In genomic region chr1:40501546-40502398, GRCm38 (mm10) we compare ENCODE assay signal across 22 mouse cellular contexts. TPM values are rescaled to one million over a fixed set of nuclear protein-coding genes. Genes with fewer than 3 reads are reported as not detected.
DNase-seq lines count a peak whose midpoint lies in the region; ATAC-seq lines count a peak whose summit lies in the region.
"Had no signal": no experiment of that assay in that cellular context is flagged by ENCODE, and none has a peak within 500 bp of the region (broad histone marks: within the 10 kb centered on the region; RNA-seq: fewer than 3 reads in every experiment).

No protein-coding gene starts in this region.

- no peak overlapping the region for H3K9ac ChIP-seq in hindbrain, embryonic 13.5 days
- H3K9ac ChIP-seq: forebrain, postnatal 0 days; hindbrain, embryonic 15.5 days; midbrain, embryonic 15.5 days; neural tube, embryonic 13.5 days had no signal

- H3K36me3 ChIP-seq in hindbrain, embryonic 13.5 days, result no peaks in the 10 kb centered on the region
- H3K36me3 ChIP-seq: hindbrain, embryonic 15.5 days; midbrain, embryonic 15.5 days; neural tube, embryonic 13.5 days had no signal

- no peaks in the 10 kb centered on the region for H3K4me1 ChIP-seq in hindbrain, embryonic 13.5 days (replicated peaks)
- H3K4me1 ChIP-seq: hindbrain, embryonic 15.5 days; midbrain, embryonic 15.5 days; neural tube, embryonic 13.5 days had no signal

- DNase-seq in 416B (ENCODE audit: low read depth), result peak; percentile 97
- DNase-seq in lung, adult 18-20 months, result peak; percentile 66 to 75
- no peak for DNase-seq in spleen, adult 18-20 months
- DNase-seq in left cerebral cortex, adult 11 months (ENCODE audit: low spot score), result no peak
- DNase-seq in retina, embryonic 14.5 days (ENCODE audit: low spot score), result no peak
- DNase-seq: adrenal gland, postnatal 36 days; cerebellum, adult 11-12 months; embryo, embryonic 11 days; forebrain, postnatal 0 days; gastrocnemius, postnatal 25 days; thymus, adult 18-20 months had no signal

- no peak overlapping the region for H3K4me2 ChIP-seq in hindbrain, embryonic 13.5 days
- H3K4me2 ChIP-seq: hindbrain, embryonic 15.5 days; midbrain, embryonic 15.5 days; neural tube, embryonic 13.5 days had no signal

- 88% methylated on average over 11 of the region's 11 CpGs for WGBS in hindbrain, embryonic 13.5 days

- H3K27me3 ChIP-seq in hindbrain, embryonic 13.5 days, result no peaks in the 10 kb centered on the region
- H3K27me3 ChIP-seq: midbrain, embryonic 15.5 days; neural tube, embryonic 13.5 days had no signal

- no peaks in the 10 kb centered on the region for H3K9me3 ChIP-seq in hindbrain, embryonic 13.5 days
- H3K9me3 ChIP-seq: hindbrain, embryonic 15.5 days; midbrain, embryonic 15.5 days; neural tube, embryonic 13.5 days had no signal

- no peak overlapping the region for H3K4me3 ChIP-seq in hindbrain, embryonic 13.5 days
- H3K4me3 ChIP-seq: hindbrain, embryonic 15.5 days; midbrain, embryonic 15.5 days; neural tube, embryonic 13.5 days had no signal

- H3K27ac ChIP-seq in hindbrain, embryonic 13.5 days, result no peak overlapping the region
- H3K27ac ChIP-seq: hindbrain, embryonic 15.5 days; kidney, postnatal 0 days; midbrain, embryonic 15.5 days; neural tube, embryonic 13.5 days had no signal

- peak; percentile 76 for ATAC-seq in common myeloid progenitor, adult 5-6 weeks (replicated peaks; ENCODE audit: low read depth, poor library complexity, severe bottlenecking)
- ATAC-seq in megakaryocyte, adult 5-6 weeks (ENCODE audit: poor library complexity, severe bottlenecking), result peak; percentile 92
- ATAC-seq in hindbrain, embryonic 13.5 days (ENCODE audit: low FRiP score), result no peak
- ATAC-seq: forebrain, postnatal 0 days; midbrain, embryonic 15.5 days had no signal

RNA-seq across cellular contexts. Expression of gene Il18rap, which starts 13.4 kb away (rescaled TPM):
- 12.3 and 14.8 TPM in 2 replicates for total RNA-seq in common myeloid progenitor, adult 5-6 weeks (2017)
- 28.7 and 34.9 TPM in 2 replicates for total RNA-seq in megakaryocyte, adult 5-6 weeks (2015)
- total RNA-seq in megakaryocyte, adult 5-6 weeks (2017), result 30.5 and 43.1 TPM in 2 replicates
- polyA plus RNA-seq in hindbrain, embryonic 13.5 days (2015; fragmentation: Nextera tagmentation; extraction: Ambion mirVana), result 0.08 TPM in 2 replicates
- total RNA-seq: gastrocnemius, postnatal 25 days; left cerebral cortex, postnatal 25 days had no signal
- polyA plus RNA-seq: heart, embryonic 14.5 days; hindbrain, embryonic 15.5 days had no signal

RNA-seq across cellular contexts. Expression of gene Il18r1, which starts 36.4 kb away (rescaled TPM):
- total RNA-seq in common myeloid progenitor, adult 5-6 weeks (2017), result 1.1 and 1.6 TPM in 2 replicates
- 6.8 and 8.9 TPM in 2 replicates for total RNA-seq in megakaryocyte, adult 5-6 weeks (2015)
- total RNA-seq in megakaryocyte, adult 5-6 weeks (2017), result 11.6 and 15.4 TPM in 2 replicates
- not detected in 2 replicates for polyA plus RNA-seq in hindbrain, embryonic 13.5 days (2015; fragmentation: Nextera tagmentation; extraction: Ambion mirVana)
- total RNA-seq: forebrain, postnatal 0 days; gastrocnemius, postnatal 25 days; layer of hippocampus, adult 8-10 months; left cerebral cortex, postnatal 25 days had no signal
- polyA plus RNA-seq: C2C12; forebrain, postnatal 0 days; hindbrain, embryonic 15.5 days; midbrain, embryonic 15.5 days; neural tube, embryonic 13.5 days had no signal

Comparison
In these comparisons a context has a peak if more than half of its experiments do, and no peak if none do; other contexts are left out.
1. DNase-seq: peak in 416B (single experiment) and lung, adult 18-20 months (2 of 2); none in spleen, adult 18-20 months (0 of 2), left cerebral cortex, adult 11 months (single experiment) and retina, embryonic 14.5 days (single experiment).